ENCODE assay signal across 11 mouse cellular contexts in the genomic region with DNA sequence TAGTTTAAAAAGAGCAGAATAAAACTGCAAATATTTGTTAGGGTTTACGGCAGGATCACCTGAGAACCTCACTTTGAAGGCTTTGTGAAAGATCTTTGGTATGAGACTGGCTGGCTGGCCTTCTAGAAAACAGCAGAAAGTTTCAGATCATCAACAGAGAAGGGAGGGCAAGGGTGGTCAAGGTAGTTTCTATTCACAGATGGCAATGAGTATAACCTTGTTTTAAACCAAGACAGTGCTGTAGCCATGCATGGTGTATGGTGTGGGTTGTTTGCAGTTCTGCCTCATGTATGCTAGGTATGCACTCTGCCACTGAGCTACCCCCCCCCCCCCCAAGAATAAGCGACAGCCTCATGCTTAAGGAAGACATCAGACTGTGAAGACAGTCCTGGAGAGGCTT. TPM values are rescaled to one million over a fixed set of nuclear protein-coding genes. Genes with fewer than 3 reads are reported as not detected.
DNase-seq lines count a peak whose midpoint lies in the region; ATAC-seq and TF ChIP-seq lines count a peak whose summit lies in the region.
"Had no signal": no experiment of that assay in that cellular context is flagged by ENCODE, and none has a peak within 500 bp of the region (broad histone marks: within the 10 kb centered on the region; RNA-seq: fewer than 3 reads in every experiment).

No protein-coding gene starts in this region.

- H3K4me2 ChIP-seq in neural tube, embryonic 11.5 days (ENCODE audit: low read depth) = peak overlapping the region; percentile 17
- H3K4me2 ChIP-seq in limb, embryonic 13.5 days (replicated peaks) = peak overlapping the region; percentile 65
- H3K4me2 ChIP-seq in stomach, postnatal 0 days (replicated peaks; ENCODE audit: low read depth) = peak overlapping the region; percentile 43

- 85% methylated on average over 2 of the region's 2 CpGs for WGBS in neural tube, embryonic 11.5 days
- 70% methylated on average over 2 of the region's 2 CpGs for WGBS in limb, embryonic 13.5 days
- 36% methylated on average over 2 of the region's 2 CpGs for WGBS in stomach, postnatal 0 days

- no peaks in the 10 kb centered on the region for H3K9me3 ChIP-seq in neural tube, embryonic 11.5 days (ENCODE audit: control insufficient read depth, low read length)
- H3K9me3 ChIP-seq in limb, embryonic 13.5 days = no peaks in the 10 kb centered on the region
- H3K9me3 ChIP-seq in stomach, postnatal 0 days (ENCODE audit: control insufficient read depth, low read length) = no peaks in the 10 kb centered on the region

- no peak overlapping the region for H3K27ac ChIP-seq in neural tube, embryonic 11.5 days (ENCODE audit: low read depth, low read length)
- H3K27ac ChIP-seq in limb, embryonic 13.5 days = no peak overlapping the region; the same call in 1 of the 2 replicates
- no peak overlapping the region for H3K27ac ChIP-seq in stomach, postnatal 0 days (replicated peaks)

- no peaks in the 10 kb centered on the region for H3K27me3 ChIP-seq in neural tube, embryonic 11.5 days (ENCODE audit: control insufficient read depth, insufficient read depth, low read length)
- H3K27me3 ChIP-seq in limb, embryonic 13.5 days = no peaks in the 10 kb centered on the region
- H3K27me3 ChIP-seq in stomach, postnatal 0 days (ENCODE audit: control insufficient read depth, insufficient read depth, low read length) = no peaks in the 10 kb centered on the region

- intact Hi-C loops in heart, postnatal 36 days (cut with DNase I) = loop anchor here (5.0 to 10.0 kb wide), 3 partner anchors 182 to 1615 kb away; a partner anchor contains a TSS

- TF ChIP-seq EP300 in stomach, postnatal 0 days (optimal IDR thresholded peaks at IDR 0.05) = no peak

- ATAC-seq in neural tube, embryonic 11.5 days (ENCODE audit: insufficient read depth, low FRiP score, low TSS enrichment) = no peak
- ATAC-seq in limb, embryonic 13.5 days (ENCODE audit: low FRiP score, low read depth) = no peak
- ATAC-seq in stomach, postnatal 0 days (ENCODE audit: low FRiP score, low TSS enrichment) = no peak
- ATAC-seq: CD4-positive, CD25-positive, alpha-beta regulatory T cell, adult 4 months had no signal

- peak; percentile 72 for DNase-seq in heart, adult 11 months
- no peak for DNase-seq in heart, postnatal 36 days
- DNase-seq in neural tube, embryonic 11.5 days (ENCODE audit: low spot score) = no peak
- DNase-seq in neural tube, embryonic 10.5 days (ENCODE audit: extremely low spot score, low spot score) = no peak
- DNase-seq in stomach, postnatal 0 days (ENCODE audit: low spot score) = no peak
- DNase-seq in thymus, postnatal 10 days (ENCODE audit: low spot score in 2 of 2) = no peak
- DNase-seq in layer of hippocampus, adult 11-12 months (ENCODE audit: low spot score) = no peak
- DNase-seq: adrenal gland, adult 2 months; thymus, adult 18-20 months had no signal

- H3K4me3 ChIP-seq in neural tube, embryonic 11.5 days (ENCODE audit: low read depth, low read length) = peak overlapping the region; percentile 10; the same call in 1 of the 2 replicates
- peak overlapping the region; percentile 86 for H3K4me3 ChIP-seq in limb, embryonic 13.5 days
- H3K4me3 ChIP-seq in stomach, postnatal 0 days (ENCODE audit: low read depth, low read length) = peak overlapping the region; percentile 95

- H3K4me1 ChIP-seq in neural tube, embryonic 11.5 days (ENCODE audit: control insufficient read depth, insufficient read depth, low read length) = peaks cover 4% of the 10 kb centered on the region; the same call in 1 of the 2 replicates
- peaks cover 44% of the 10 kb centered on the region for H3K4me1 ChIP-seq in limb, embryonic 13.5 days
- peaks cover 2% of the 10 kb centered on the region; the same call in 1 of the 2 replicates for H3K4me1 ChIP-seq in stomach, postnatal 0 days (replicated peaks; ENCODE audit: control insufficient read depth, insufficient read depth)

- no peak overlapping the region for H3K9ac ChIP-seq in neural tube, embryonic 11.5 days (ENCODE audit: low read length)
- H3K9ac ChIP-seq in limb, embryonic 13.5 days = 0 out of 2 replicates have a peak overlapping the region, but pooled peaks have one; percentile 43
- no peak overlapping the region for H3K9ac ChIP-seq in stomach, postnatal 0 days (ENCODE audit: low read length)

- TF ChIP-seq CTCF in stomach, postnatal 0 days (IDR thresholded peaks at IDR 0.05; ENCODE audit: low read depth) = no peak

- 0 out of 2 replicates have a peak, but pooled peaks cover 3% of the 10 kb centered on the region for H3K36me3 ChIP-seq in neural tube, embryonic 11.5 days (ENCODE audit: control insufficient read depth, insufficient read depth, low read length)
- H3K36me3 ChIP-seq in limb, embryonic 13.5 days = peaks cover 13% of the 10 kb centered on the region
- H3K36me3 ChIP-seq in stomach, postnatal 0 days (ENCODE audit: control insufficient read depth, insufficient read depth, low read length) = no peaks in the 10 kb centered on the region

RNA-seq across cellular contexts. Expression of a gene that starts 2.2 kb away (rescaled TPM):
- total RNA-seq in heart, postnatal 36 days (2021) = 1,000 to 10,000 TPM; 1,078 to 1,194 TPM
- 4.7 and 6.9 TPM in 2 replicates for polyA plus RNA-seq in neural tube, embryonic 11.5 days (2014; fragmentation: Nextera tagmentation; extraction: Ambion mirVana)
- 15.0 and 15.2 TPM in 2 replicates for polyA plus RNA-seq in limb, embryonic 13.5 days (2015; fragmentation: Nextera tagmentation; extraction: Ambion mirVana)
- 9.6 and 9.8 TPM in 2 replicates for polyA plus RNA-seq in stomach, postnatal 0 days (2015; fragmentation: Nextera tagmentation; extraction: Ambion mirVana)

RNA-seq across cellular contexts. Expression of a gene that starts 2.4 kb away (rescaled TPM):
- 1,000 to 10,000 TPM; 1,077 to 1,160 TPM for total RNA-seq in heart, postnatal 36 days (2021)
- polyA plus RNA-seq in neural tube, embryonic 11.5 days (2014; fragmentation: Nextera tagmentation; extraction: Ambion mirVana) = 411 and 424 TPM in 2 replicates
- 700 and 703 TPM in 2 replicates for polyA plus RNA-seq in limb, embryonic 13.5 days (2015; fragmentation: Nextera tagmentation; extraction: Ambion mirVana)
- polyA plus RNA-seq in stomach, postnatal 0 days (2015; fragmentation: Nextera tagmentation; extraction: Ambion mirVana) = 497 and 534 TPM in 2 replicates

Comparison
In these comparisons a context has a peak if more than half of its experiments do, and no peak if none do; other contexts are left out.
1. H3K4me3 ChIP-seq: peak in every context shown above with its lines; median percentile 95 in stomach, postnatal 0 days; 86 in limb, embryonic 13.5 days; 10 in neural tube, embryonic 11.5 days.